Mouse (Mus musculus): ENCODE results near the gene Gla.

DNA sequence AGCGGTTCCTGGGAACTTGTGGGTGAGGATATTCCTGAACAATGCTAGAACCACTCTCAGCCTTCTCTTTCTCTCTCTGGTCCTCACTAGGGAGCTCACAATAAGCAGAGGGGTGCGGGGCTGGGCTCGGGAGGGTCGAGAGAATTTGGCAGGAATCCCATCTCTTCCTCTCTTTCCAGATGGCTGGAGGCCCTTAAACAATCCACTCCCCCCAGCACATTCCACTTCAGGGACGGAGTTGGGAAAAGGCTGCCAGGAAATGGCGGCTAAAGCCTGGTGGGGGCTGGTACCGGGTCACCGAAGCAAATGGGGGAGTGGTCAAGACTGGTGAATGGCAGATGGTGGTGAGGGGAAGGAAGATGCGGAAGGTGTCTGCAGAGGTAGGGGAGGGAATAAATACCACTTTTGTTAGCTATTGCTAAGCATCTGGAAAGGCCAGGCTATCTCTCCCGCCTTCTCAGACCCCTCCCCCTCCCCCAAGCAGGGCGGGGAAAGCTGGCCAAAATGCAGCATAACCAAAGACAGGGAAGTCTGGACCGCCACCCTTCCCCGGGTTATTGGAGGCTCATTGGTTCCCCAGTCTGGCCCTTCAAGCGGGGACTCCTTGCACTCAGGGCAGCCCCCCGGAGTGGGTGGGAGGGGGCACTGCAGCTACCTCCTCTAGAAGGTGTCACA, 11.5 kb upstream of the Gla start:
- no peak for TF ChIP-seq CTCF (conservative IDR thresholded peaks at IDR 0.05; ENCODE audit: low read length)
- TF ChIP-seq NANOG (IDR thresholded peaks at IDR 0.05; ENCODE audit: borderline replicate concordance, low read length): no peak

Data from E14TG2a.4 (cell line).